Mouse (Mus musculus): ENCODE data around the gene Patz1. TPM values are rescaled to one million over a fixed set of nuclear protein-coding genes. Genes with fewer than 3 reads are reported as not detected.

The Patz1 gene
- polyA plus RNA-seq, 1 experiment, result 216 TPM

DNA sequence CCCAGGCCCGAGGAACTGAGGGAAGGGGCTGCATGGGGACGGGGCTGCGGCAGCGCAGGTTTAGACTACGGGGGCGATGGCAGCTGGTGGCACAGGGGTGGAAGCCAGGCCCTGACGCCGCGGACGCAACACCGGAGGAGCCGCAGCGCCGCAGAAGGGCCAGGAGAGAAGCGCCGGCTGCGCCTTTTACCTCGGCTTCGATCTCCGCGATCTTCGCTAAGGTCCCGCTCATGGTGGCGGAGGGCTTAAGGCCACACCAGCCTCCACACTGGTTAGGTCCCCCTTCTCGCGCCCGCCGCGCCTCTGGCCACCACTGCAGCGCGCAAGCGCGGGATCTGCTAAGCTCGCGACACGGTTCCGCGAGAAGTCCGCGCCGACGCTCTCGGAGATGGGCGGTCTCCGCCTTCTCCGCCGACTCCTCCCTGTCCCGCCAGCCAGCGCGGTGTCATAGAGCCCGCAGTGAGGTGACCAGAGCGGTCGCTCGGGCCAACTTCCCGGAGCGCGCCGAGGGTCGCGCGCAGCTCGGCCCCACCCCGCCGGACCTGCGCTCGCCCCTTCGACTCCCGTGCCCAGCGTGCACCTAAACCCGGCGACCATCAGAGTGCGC lies 22.5 kb upstream of the Patz1 start, which contains the start of gene Drg1:
Gene Drg1 (minus strand): TSS at position 337 of the 607 bp plus-strand sequence.
- peaks cover 9% of the 10 kb centered on the region for H3K4me1 ChIP-seq (replicated peaks; ENCODE audit: control insufficient read depth, insufficient read depth, low read length)
- peak within 1 kb of the TSS; percentile 1 for H3K27ac ChIP-seq (ENCODE audit: control insufficient read depth, insufficient read depth, low read length)
- DNase-seq, result peak; percentile 91
- peak within 1 kb of the TSS; percentile 65 for H3K4me3 ChIP-seq (ENCODE audit: control insufficient read depth, insufficient read depth, low read length)
- H3K27me3 ChIP-seq (ENCODE audit: control insufficient read depth, insufficient read depth, low read length), result no peaks in the 10 kb centered on the region
- no peak; the same call in 1 of the 2 replicates for TF ChIP-seq CTCF (IDR thresholded peaks at IDR 0.05; ENCODE audit: borderline replicate concordance, control insufficient read depth, extremely low read depth, insufficient read depth, low read length, poor library complexity)
- peak; percentile 99 for TF ChIP-seq POLR2A (IDR thresholded peaks at IDR 0.05; ENCODE audit: control insufficient read depth, extremely low read depth, insufficient read depth, low read length, poor library complexity)
- under 1% methylated on average over 72 of the region's 72 CpGs for WGBS
- peaks cover 8% of the 10 kb centered on the region for H3K36me3 ChIP-seq (ENCODE audit: control insufficient read depth, insufficient read depth, low read length)

DNA sequence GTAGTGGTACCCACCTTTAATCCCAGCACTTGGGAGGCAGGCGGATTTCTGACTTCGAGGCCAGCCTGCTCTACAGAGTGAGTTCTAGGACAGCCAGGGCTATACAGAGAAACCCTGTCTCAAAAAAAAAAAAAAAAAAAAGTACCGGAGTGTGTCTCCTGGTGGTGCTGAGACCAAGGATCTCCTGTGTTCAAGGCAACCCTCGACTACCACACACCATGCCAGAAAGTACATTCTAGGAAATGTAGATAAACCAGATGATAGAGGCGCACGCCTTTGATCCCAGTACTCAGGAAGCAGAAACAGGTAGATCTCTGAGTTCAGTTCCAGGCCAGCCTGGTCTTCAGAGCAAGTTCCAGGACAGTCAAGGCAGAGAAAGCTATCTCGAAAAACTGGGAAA lies 21.5 kb upstream of the Patz1 start:
- Histone ChIP-seq H3K4me3 (ENCODE audit: control insufficient read depth, insufficient read depth, low read length) (no peak overlapping the region), H3K36me3 (ENCODE audit: control insufficient read depth, insufficient read depth, low read length) (no peaks in the 10 kb centered on the region), H3K27me3 (ENCODE audit: control insufficient read depth, insufficient read depth, low read length) (no peaks in the 10 kb centered on the region), H3K4me1 (replicated peaks; ENCODE audit: control insufficient read depth, insufficient read depth, low read length) (peaks cover 9% of the 10 kb centered on the region), H3K27ac (ENCODE audit: control insufficient read depth, insufficient read depth, low read length) (no peak overlapping the region)
- no peak for DNase-seq
- TF ChIP-seq POLR2A (IDR thresholded peaks at IDR 0.05; ENCODE audit: control insufficient read depth, extremely low read depth, insufficient read depth, low read length, poor library complexity) (no peak), CTCF (IDR thresholded peaks at IDR 0.05; ENCODE audit: borderline replicate concordance, control insufficient read depth, extremely low read depth, insufficient read depth, low read length, poor library complexity) (no peak)
- WGBS, result 41% methylated on average over 7 of the region's 7 CpGs

DNA sequence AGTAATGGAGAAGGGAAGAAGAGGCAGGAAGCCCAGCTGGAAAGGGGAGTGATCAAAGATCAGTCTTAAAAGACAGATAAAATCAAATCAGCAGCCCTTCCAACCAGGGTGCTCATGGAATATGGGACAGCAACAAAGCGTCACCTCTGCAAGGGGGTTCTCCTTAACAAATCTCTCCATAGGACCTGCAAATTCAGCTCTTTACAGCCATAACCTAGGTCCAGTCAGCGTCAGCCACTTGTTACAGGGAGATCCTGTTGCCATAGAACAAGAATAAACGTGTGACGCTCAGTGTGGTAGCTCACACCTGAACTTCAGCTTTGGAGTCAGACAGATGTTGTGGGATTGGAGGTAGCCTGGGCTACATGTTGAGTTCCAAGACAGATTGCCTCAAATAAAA lies 19.4 kb upstream of the Patz1 start:
- no peaks in the 10 kb centered on the region for H3K27me3 ChIP-seq (ENCODE audit: control insufficient read depth, insufficient read depth, low read length)
- no peaks in the 10 kb centered on the region for H3K36me3 ChIP-seq (ENCODE audit: control insufficient read depth, insufficient read depth, low read length)
- no peak for TF ChIP-seq POLR2A (IDR thresholded peaks at IDR 0.05; ENCODE audit: control insufficient read depth, extremely low read depth, insufficient read depth, low read length, poor library complexity)
- no peak for TF ChIP-seq CTCF (IDR thresholded peaks at IDR 0.05; ENCODE audit: borderline replicate concordance, control insufficient read depth, extremely low read depth, insufficient read depth, low read length, poor library complexity)
- peaks cover 7% of the 10 kb centered on the region for H3K4me1 ChIP-seq (replicated peaks; ENCODE audit: control insufficient read depth, insufficient read depth, low read length)
- no peak overlapping the region for H3K27ac ChIP-seq (ENCODE audit: control insufficient read depth, insufficient read depth, low read length)
- no peak for DNase-seq
- no peak overlapping the region for H3K4me3 ChIP-seq (ENCODE audit: control insufficient read depth, insufficient read depth, low read length)
- WGBS, result 86% methylated on average over 4 of the region's 4 CpGs

DNA sequence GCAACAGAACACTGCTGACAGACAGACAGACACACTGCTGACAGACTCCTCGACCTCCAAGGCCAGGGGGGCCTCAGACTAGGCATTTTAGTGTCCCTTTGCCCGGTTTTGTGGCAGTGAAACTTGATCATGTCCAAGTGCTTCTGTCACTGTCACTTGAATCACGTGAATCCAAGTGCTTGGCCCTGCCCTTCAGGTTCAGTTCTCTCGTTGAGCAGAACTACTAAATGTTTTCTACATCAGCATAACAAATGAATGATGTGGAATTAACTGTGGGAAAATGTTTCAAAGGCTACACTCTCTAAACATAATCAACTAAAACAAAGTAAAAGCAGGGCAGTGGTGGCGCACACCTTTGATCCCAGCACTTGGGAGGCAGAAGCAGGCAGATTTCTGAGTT lies 10.3 kb upstream of the Patz1 start:
- TF ChIP-seq POLR2A (IDR thresholded peaks at IDR 0.05; ENCODE audit: control insufficient read depth, extremely low read depth, insufficient read depth, low read length, poor library complexity) (no peak), CTCF (IDR thresholded peaks at IDR 0.05; ENCODE audit: borderline replicate concordance, control insufficient read depth, extremely low read depth, insufficient read depth, low read length, poor library complexity) (no peak)
- WGBS, result 86% methylated on average over 5 of the region's 5 CpGs
- no peaks in the 10 kb centered on the region for H3K27me3 ChIP-seq (ENCODE audit: control insufficient read depth, insufficient read depth, low read length)

DNA sequence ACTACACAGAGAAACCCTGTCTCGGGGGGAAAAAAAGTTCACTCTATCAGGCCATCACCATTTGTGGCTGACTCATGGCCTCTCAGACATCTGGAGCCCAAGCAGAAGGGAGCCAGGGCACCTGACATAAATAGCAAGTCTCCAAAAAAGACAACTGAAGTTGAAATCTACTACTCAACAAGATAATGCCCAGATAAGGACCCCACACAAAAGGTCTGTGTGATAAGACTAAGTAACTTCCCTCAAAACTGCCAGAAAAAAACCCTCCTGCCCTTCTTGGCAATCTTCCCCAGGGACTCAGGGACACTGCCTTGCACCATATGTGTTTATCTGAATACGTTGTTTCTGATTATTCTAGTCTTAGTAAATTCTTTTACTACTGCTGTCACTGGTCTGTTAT lies 8.9 kb upstream of the Patz1 start:
- no peaks in the 10 kb centered on the region for H3K27me3 ChIP-seq (ENCODE audit: control insufficient read depth, insufficient read depth, low read length)
- no peak overlapping the region for H3K27ac ChIP-seq (ENCODE audit: control insufficient read depth, insufficient read depth, low read length)
- DNase-seq, result no peak
- H3K36me3 ChIP-seq (ENCODE audit: control insufficient read depth, insufficient read depth, low read length), result no peaks in the 10 kb centered on the region
- no peak overlapping the region for H3K4me3 ChIP-seq (ENCODE audit: control insufficient read depth, insufficient read depth, low read length)
- 72% methylated on average over 2 of the region's 2 CpGs for WGBS
- TF ChIP-seq CTCF (IDR thresholded peaks at IDR 0.05; ENCODE audit: borderline replicate concordance, control insufficient read depth, extremely low read depth, insufficient read depth, low read length, poor library complexity) (no peak), POLR2A (IDR thresholded peaks at IDR 0.05; ENCODE audit: control insufficient read depth, extremely low read depth, insufficient read depth, low read length, poor library complexity) (no peak)
- no peaks in the 10 kb centered on the region for H3K4me1 ChIP-seq (replicated peaks; ENCODE audit: control insufficient read depth, insufficient read depth, low read length)

More for the DNA sequence above, 10.3 kb upstream of the Patz1 start:
- H3K4me3 ChIP-seq (ENCODE audit: control insufficient read depth, insufficient read depth, low read length), result no peak overlapping the region
- H3K36me3 ChIP-seq (ENCODE audit: control insufficient read depth, insufficient read depth, low read length), result no peaks in the 10 kb centered on the region
- DNase-seq, result no peak
- no peak overlapping the region for H3K27ac ChIP-seq (ENCODE audit: control insufficient read depth, insufficient read depth, low read length)
- H3K4me1 ChIP-seq (replicated peaks; ENCODE audit: control insufficient read depth, insufficient read depth, low read length), result no peaks in the 10 kb centered on the region

DNA sequence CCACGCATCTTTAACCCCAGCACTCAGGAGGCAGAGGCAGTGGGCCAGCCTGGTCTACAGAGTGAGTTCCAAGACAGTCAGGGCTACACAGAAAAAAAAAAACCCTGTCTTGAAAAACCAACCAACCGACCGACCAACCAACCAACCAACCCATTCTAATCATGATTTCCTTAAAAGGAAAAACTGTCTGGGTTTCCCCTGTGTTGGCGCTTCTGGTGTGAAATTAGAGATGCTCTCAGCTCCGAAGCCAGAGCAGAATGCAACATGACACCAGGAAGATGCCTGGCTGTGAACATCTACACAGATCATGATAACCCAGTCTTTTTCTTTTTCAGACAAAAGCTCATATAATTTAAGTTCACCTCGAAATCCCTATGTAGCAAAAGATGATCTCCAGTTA lies 5.8 kb upstream of the Patz1 start:
- no peak for DNase-seq
- no peak overlapping the region for H3K4me3 ChIP-seq (ENCODE audit: control insufficient read depth, insufficient read depth, low read length)
- no peak for TF ChIP-seq CTCF (IDR thresholded peaks at IDR 0.05; ENCODE audit: borderline replicate concordance, control insufficient read depth, extremely low read depth, insufficient read depth, low read length, poor library complexity)
- TF ChIP-seq POLR2A (IDR thresholded peaks at IDR 0.05; ENCODE audit: control insufficient read depth, extremely low read depth, insufficient read depth, low read length, poor library complexity), result no peak
- H3K27ac ChIP-seq (ENCODE audit: control insufficient read depth, insufficient read depth, low read length), result no peak overlapping the region
- H3K27me3 ChIP-seq (ENCODE audit: control insufficient read depth, insufficient read depth, low read length), result no peaks in the 10 kb centered on the region
- no peaks in the 10 kb centered on the region for H3K4me1 ChIP-seq (replicated peaks; ENCODE audit: control insufficient read depth, insufficient read depth, low read length)
- 91% methylated on average over 6 of the region's 6 CpGs for WGBS
- H3K36me3 ChIP-seq (ENCODE audit: control insufficient read depth, insufficient read depth, low read length), result no peaks in the 10 kb centered on the region

DNA sequence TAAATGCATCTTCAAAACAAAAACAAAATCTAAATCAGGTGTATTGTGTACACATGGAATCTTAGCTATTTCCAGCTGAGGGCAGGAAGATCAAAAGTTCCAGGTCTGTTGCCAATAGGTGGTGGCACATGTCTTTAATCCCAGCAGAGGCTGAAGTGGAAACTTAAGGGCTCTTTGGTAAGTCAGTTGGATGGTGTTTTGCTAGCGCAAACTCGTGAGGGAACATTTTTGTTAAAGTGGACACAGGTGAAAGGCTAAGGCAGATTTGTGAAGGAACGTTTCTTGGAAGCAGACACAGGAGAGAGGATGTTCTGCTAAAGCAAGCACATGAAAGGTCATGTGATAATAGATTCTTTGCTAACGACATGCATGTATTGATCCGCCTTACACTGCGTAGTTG lies 5.0 kb upstream of the Patz1 start:
- Histone ChIP-seq H3K4me1 (replicated peaks; ENCODE audit: control insufficient read depth, insufficient read depth, low read length) (peaks cover 4% of the 10 kb centered on the region), H3K36me3 (ENCODE audit: control insufficient read depth, insufficient read depth, low read length) (no peaks in the 10 kb centered on the region), H3K27ac (ENCODE audit: control insufficient read depth, insufficient read depth, low read length) (no peak overlapping the region), H3K27me3 (ENCODE audit: control insufficient read depth, insufficient read depth, low read length) (no peaks in the 10 kb centered on the region), H3K4me3 (ENCODE audit: control insufficient read depth, insufficient read depth, low read length) (no peak overlapping the region)
- no peak for TF ChIP-seq POLR2A (IDR thresholded peaks at IDR 0.05; ENCODE audit: control insufficient read depth, extremely low read depth, insufficient read depth, low read length, poor library complexity)
- TF ChIP-seq CTCF (IDR thresholded peaks at IDR 0.05; ENCODE audit: borderline replicate concordance, control insufficient read depth, extremely low read depth, insufficient read depth, low read length, poor library complexity), result no peak
- WGBS, result 97% methylated on average over 6 of the region's 6 CpGs
- no peak for DNase-seq
